Mouse (Mus musculus) lung, postnatal 0 days (tissue): ENCODE measurements at regions not wholly inside any gene's neighbourhood (a gene's known extent, or its start where the extent isn't known, plus 50 kb on each side); places are given as distances from the start of the nearest gene placed in this dataset.

ENCODE experiments used
- CTCF ChIP-seq: IDR thresholded peaks from 2 replicates; pipeline ENCODE4 v1.5.1; 2016; ENCODE audit warnings: antibody characterized with exemption, mild to moderate bottlenecking
- EP300 ChIP-seq: IDR thresholded peaks from 2 replicates; pipeline ENCODE4 v1.6.1; 2016; ENCODE audit warnings: antibody characterized with exemption, mild to moderate bottlenecking, control low read depth

DNA sequence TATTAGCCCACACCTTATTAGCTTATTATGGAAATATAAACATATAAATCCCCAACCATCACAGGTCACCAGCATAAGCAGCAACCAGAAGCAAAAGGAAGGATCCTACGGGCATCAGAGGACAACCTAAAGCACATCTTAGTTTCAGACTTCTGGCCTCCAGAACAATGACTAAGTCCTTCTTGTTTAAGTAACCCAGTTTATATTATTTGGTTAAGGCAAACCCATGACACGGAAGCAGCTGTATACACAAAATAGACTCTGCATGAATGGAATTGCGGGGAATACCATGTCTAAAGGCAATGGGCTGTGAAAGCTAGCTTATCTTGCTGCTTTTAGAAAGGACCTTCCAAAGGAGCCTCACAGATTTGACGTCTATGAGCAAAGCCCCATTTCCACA lies 552.9 kb upstream of the Gm10131 start:
- TF ChIP-seq CTCF (no peak), EP300 (no peak)
